Mouse (Mus musculus) spleen, adult 2 months (tissue): ENCODE data around the gene Ext2.

Source experiments
- CTCF ChIP-seq: fragments of 200-500 bp; IDR thresholded peaks from 2 replicates; pipeline ENCODE4 v1.5.1; 2011; ENCODE audit warnings: mild to moderate bottlenecking, inconsistent platforms; ENCODE audit not compliant: insufficient read depth, insufficient read length, insufficient replicate concordance; ENCODE audit errors: extremely low read depth
- POLR2A ChIP-seq: fragments of 200-500 bp; IDR thresholded peaks from 2 replicates; pipeline ENCODE4 v1.6.1; 2011; ENCODE audit warnings: low read depth, low read length, inconsistent platforms

DNA sequence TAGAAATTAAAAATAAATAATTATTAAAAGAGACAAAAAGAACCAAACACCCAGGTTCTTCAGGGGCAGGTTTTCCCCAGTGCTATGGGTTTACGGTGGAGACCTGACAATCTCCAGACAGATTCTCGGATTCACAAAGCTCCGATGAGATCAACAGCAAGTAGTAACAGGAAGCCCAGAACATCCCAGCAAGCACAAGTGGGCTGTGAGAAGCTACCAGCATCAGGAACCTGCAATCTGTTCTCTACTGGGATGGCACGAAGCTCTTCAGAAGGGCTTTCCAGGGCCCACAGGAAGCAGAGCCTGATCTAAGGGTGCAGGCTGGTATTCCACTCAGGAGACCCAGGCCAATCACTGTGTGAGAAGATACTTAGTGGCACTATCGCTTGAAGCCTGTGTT lies 33.8 kb downstream of the Ext2 start:
- TF ChIP-seq POLR2A (no peak), CTCF (no peak)
